Mouse (Mus musculus): Measurements from ENCODE around the gene Kbtbd4.
"Not testable (repeated sequence)": the region's sequence is repeated elsewhere in the genome, so short reads cannot be mapped to it uniquely, and the experiment has no call there.

Kbtbd4 gene

GRCm38 (mm10) chr2:90904076-90904855 is at the start of gene Kbtbd4, which contains the start of gene Ndufs3:
Gene Kbtbd4 (plus strand): TSS chr2:90904740.
Gene Ndufs3 (minus strand): TSS chr2:90904827.
- DNase-seq (ENCODE audit: low spot score in 2 of 2): peak; percentile 82 to 86

GRCm38 (mm10) chr2:90861486-90861885 is 43.1 kb upstream of the Kbtbd4 start:
- no peak for DNase-seq (ENCODE audit: low spot score in 2 of 2)

GRCm38 (mm10) chr2:90864184-90864583 is 40.4 kb upstream of the Kbtbd4 start:
- no peak for DNase-seq (ENCODE audit: low spot score in 2 of 2)

DNA sequence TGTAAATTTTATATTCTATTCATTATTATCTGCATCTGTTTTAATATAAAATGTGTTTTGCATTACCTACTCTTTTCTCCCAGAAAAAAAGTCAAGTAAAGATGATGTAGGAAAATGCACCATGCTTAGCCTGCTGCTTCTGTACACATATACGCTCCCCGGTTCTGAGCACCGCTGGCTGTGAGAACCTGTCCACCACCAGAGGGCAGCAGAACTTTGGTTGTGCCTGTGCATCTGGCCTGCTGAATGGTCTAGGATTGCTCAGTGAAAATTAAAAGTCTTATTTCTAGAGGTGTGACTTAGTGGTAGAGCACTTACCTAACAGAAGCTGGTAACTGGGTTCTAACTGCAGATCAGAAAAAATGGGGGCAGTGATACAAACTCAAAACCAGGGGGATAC is 38.0 kb upstream of the Kbtbd4 start:
- DNase-seq (ENCODE audit: low spot score in 2 of 2): peak; percentile 69 to 79

DNA sequence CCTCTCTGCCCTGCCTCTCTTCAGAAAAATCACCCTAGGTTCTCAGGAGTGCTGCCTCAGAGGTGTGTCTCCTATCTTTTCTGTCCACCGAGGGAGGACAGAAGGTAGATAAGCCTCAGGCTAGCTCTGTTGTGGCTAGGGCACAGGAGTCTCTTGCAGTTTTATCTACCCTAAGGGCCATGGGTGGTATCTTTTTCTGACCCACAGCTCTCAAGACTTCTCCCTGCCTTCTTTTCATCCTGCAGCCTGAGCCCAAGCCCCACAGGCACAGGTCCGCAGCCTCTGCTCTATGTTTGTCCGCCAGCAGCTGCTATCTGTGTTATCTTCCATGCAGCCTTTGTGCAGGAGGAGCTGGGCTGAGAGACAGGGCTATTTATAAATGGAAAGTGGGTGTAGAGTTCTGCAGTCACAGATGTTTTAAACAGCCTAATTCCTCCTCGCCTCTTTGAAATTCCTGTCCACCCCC is 34.4 kb upstream of the Kbtbd4 start:
- peak in 1 of 2 experiments; percentile 12 for DNase-seq (ENCODE audit: low spot score in 2 of 2)

- DNase-seq (ENCODE audit: low spot score in 2 of 2): no peak
Observed at GRCm38 (mm10) chr2:90871180-90871961, 33.2 kb upstream of the Kbtbd4 start.

GRCm38 (mm10) chr2:90874025-90874424 is 30.5 kb upstream of the Kbtbd4 start:
- DNase-seq (ENCODE audit: low spot score in 2 of 2): no peak

GRCm38 (mm10) chr2:90875239-90875638 is 29.3 kb upstream of the Kbtbd4 start:
- no peak for DNase-seq (ENCODE audit: low spot score in 2 of 2)

GRCm38 (mm10) chr2:90877584-90878259 is 26.8 kb upstream of the Kbtbd4 start:
- DNase-seq (ENCODE audit: low spot score in 2 of 2): no peak

DNA sequence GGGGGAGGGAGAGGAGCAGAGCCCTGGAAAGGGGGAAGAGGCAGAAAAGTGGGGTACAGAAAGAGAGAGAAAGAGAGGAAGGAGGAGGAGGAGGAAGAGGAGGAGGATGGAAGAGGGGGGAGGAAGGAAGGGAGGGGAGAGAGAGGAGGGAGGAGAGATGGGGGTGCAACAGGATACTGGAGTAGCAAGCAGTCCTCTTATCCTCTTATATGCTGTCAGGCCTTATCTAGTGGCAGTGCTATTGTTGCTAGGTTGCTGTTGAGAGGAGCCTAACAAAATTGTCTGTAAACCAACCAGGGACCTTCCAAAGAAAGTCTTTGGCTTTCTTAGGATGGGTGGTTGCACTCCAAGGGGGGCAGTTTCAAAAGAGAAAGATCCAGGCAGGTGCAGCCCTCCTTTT is 25.1 kb upstream of the Kbtbd4 start:
- DNase-seq (ENCODE audit: low spot score in 2 of 2): no peak

- no peak for DNase-seq (ENCODE audit: low spot score in 2 of 2)
Observed at GRCm38 (mm10) chr2:90880144-90880785, 24.3 kb upstream of the Kbtbd4 start.

DNA sequence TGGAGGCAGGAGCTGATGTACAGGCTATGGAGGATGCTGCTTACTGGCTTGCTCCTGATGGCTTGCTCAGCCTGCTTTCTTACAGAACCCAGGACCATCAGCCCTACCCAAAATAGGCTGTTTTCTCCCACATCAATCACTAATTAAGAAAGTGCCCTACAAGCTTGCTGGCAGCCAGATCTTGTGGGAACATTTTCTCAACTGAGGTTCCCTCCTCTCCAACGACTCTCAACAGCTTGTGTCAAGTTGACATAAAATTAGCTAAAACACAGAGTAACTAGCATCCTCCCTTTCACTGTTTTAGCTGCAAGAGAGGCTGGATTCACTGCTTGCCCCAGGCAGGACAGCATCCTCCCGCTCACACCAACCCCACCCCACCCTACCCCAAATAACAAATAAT is 22.7 kb upstream of the Kbtbd4 start:
- no peak for DNase-seq (ENCODE audit: low spot score in 2 of 2)

DNA sequence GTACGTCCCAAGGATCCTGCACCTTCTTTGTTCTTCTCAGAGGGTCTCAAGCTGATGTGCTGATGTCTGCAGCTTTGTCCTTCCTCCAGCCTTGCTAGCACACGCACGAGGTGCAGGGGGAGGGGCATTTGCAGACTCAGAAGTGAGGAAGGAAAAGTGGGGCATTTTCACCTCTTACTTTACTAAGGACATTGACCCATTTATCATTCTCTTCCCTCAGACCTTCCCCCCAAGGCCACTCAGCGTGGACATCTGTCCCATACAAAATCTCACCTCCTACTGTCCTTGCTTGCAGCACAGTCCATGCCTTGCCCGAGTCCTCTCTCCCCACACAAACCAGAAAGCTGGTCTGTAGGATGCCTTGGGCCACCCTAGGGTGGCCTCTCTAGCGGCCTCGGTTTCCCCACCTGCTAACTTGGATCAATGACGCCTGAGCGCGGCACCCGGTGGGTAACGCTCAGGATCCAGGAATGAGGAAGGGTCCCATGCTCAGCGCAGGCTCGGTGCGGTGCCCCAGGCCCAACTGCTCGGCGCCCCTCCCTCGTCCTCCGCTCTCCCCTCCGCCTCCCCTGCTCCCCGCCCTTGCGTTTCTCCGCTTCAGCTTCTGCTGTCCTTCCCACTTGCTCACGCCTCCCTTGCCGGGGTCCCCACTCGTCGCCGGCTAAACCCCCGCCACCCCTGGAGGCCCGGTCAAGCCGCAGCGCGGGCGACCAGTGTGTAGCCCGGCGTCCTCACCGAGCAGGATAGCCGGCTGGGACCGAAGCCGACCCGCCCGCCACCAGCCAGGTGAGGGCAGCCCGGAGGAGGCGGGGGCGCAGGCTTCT is 19.1 kb upstream of the Kbtbd4 start, which contains the start of gene C1qtnf4:
Gene C1qtnf4 (plus strand): TSS at position 643 of the 824 bp plus-strand sequence.
- DNase-seq (ENCODE audit: low spot score in 2 of 2): no peak

- no peak for DNase-seq (ENCODE audit: low spot score in 2 of 2)
Observed at GRCm38 (mm10) chr2:90886436-90886835, 18.1 kb upstream of the Kbtbd4 start.

GRCm38 (mm10) chr2:90887627-90888026 is 16.9 kb upstream of the Kbtbd4 start:
- no peak for DNase-seq (ENCODE audit: low spot score in 2 of 2)

DNA sequence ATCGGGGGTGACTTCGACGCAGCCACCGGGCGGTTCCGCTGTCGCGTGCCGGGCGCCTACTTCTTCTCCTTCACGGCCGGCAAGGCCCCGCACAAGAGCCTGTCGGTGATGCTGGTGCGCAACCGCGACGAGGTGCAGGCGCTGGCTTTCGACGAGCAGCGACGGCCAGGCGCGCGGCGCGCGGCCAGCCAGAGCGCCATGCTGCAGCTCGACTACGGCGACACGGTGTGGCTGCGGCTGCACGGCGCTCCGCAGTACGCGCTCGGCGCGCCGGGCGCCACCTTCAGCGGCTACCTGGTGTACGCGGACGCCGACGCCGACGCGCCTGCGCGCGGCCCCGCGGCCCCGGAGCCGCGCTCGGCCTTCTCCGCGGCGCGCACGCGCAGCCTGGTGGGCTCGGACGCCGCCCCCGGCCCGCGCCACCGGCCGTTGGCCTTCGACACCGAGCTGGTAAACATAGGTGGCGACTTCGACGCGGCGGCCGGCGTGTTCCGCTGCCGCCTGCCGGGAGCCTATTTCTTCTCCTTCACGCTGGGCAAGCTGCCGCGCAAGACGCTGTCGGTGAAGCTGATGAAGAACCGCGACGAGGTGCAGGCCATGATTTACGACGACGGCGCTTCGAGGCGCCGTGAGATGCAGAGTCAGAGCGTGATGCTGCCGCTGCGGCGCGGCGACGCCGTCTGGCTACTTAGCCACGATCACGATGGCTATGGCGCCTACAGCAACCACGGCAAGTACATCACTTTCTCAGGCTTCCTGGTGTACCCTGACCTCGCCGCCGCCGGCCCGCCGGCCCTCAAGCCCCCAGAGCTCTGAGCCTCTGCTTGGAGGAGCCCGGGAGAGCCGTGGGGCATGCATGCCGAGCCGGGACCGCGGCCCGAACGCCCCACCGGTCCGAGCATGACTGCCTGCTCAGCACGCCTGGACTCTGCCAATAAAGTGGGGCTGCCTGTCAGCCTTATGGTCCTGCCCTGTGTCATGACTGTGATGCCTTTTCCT is 14.7 kb upstream of the Kbtbd4 start:
- DNase-seq (ENCODE audit: low spot score in 2 of 2): peak; percentile 38 to 45

GRCm38 (mm10) chr2:90893673-90894298 is 10.8 kb upstream of the Kbtbd4 start:
- no peak for DNase-seq (ENCODE audit: low spot score in 2 of 2)

DNA sequence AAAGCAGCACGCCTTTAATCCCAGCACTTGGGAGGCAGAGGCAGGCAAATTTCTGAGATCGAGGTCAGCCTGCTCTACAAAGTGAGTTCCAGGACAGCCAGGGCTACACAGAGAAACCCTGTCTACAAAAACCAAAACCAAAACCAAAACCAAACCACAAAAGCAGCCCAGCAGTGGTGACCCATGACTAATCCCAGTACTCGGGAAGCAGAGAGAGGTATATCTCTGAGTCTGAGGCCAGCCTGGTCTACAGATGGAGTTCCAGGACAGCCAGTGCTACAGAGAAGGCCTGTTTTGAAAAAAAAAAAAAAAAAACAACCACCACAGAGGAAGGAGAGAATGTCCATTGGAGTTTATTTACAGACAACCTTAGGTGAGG is 10.3 kb upstream of the Kbtbd4 start:
- not testable (repeated sequence) for DNase-seq (ENCODE audit: low spot score in 2 of 2)

GRCm38 (mm10) chr2:90903398-90903797 is 1.1 kb upstream of the Kbtbd4 start:
- DNase-seq (ENCODE audit: low spot score in 2 of 2): no peak

Measured in urinary bladder, postnatal 36 days (tissue).